Mouse (Mus musculus) forebrain, embryonic 11.5 days (tissue): ENCODE measurements at regions not wholly inside any gene's neighbourhood (a gene's known extent, or its start where the extent isn't known, plus 50 kb on each side); places are given as distances from the start of the nearest gene placed in this dataset.

Experiments
- ATAC-seq: fragments of 200-750 bp; cut with Nextera tagmentation; replicated peaks from 2 replicates; pipeline ENCODE4 v1.8.0; 2017; ENCODE audit warnings: moderate TSS enrichment; ENCODE audit not compliant: low FRiP score
- DNase-seq: peaks from one replicate; pipeline ENCODE4 v3.0.0-alpha.2; 2017; ENCODE audit warnings: low spot score
- H3K27ac ChIP-seq: fragments of 300-500 bp; sonication (generic); 2 replicates; pipeline ENCODE4 v1.5.1; 2014; ENCODE audit warnings: low read depth, low read length
- H3K27me3 ChIP-seq: fragments of 300-500 bp; sonication (generic); 2 replicates; pipeline ENCODE4 v1.6.1; 2014; ENCODE audit warnings: mild to moderate bottlenecking, low read length, mixed read lengths; ENCODE audit not compliant: control insufficient read depth, insufficient read depth
- H3K36me3 ChIP-seq: fragments of 300-500 bp; sonication (generic); 2 replicates; pipeline ENCODE4 v1.6.1; 2014; ENCODE audit warnings: mild to moderate bottlenecking, low read length, moderate library complexity, mixed read lengths; ENCODE audit not compliant: control insufficient read depth, insufficient read depth
- H3K4me1 ChIP-seq: fragments of 300-500 bp; sonication (generic); replicated peaks from 2 replicates; pipeline ENCODE4 v1.6.1; 2014; ENCODE audit warnings: low read length, mixed read lengths; ENCODE audit not compliant: control insufficient read depth, insufficient read depth
- H3K4me2 ChIP-seq: fragments of 300-500 bp; sonication (generic); 2 replicates; pipeline ENCODE4 v1.6.1; 2014; ENCODE audit warnings: low read depth, mild to moderate bottlenecking, low read length, moderate library complexity, mixed read lengths; ENCODE audit not compliant: severe bottlenecking
- H3K4me3 ChIP-seq: fragments of 300-500 bp; sonication (generic); 2 replicates; pipeline ENCODE4 v1.5.1; 2014; ENCODE audit warnings: low read depth, low read length
- H3K9ac ChIP-seq: fragments of 300-500 bp; sonication (generic); 2 replicates; pipeline ENCODE4 v1.6.1; 2014; ENCODE audit warnings: low read length
- H3K9me3 ChIP-seq: fragments of 300-500 bp; sonication (generic); 2 replicates; pipeline ENCODE4 v1.6.1; 2016; ENCODE audit warnings: low read length, mixed read lengths; ENCODE audit not compliant: control insufficient read depth
- WGBS: fragments of 180-500 bp; shearing (Covaris S2); extraction: QIAGEN DNeasy Blood & Tissue Kit; methylation state at CpG from one replicate; pipeline ENCODE4 v1.1.7; 2014; 5-methylcytosine and 5-hydroxymethylcytosine counted together

GRCm38 (mm10) chr6:22716864-22717557 is 158.3 kb upstream of the Ptprz1 start:
- ATAC-seq, result no peak
- H3K9ac ChIP-seq, result no peak overlapping the region
- no peak overlapping the region for H3K27ac ChIP-seq
- no peak overlapping the region for H3K4me2 ChIP-seq
- no peaks in the 10 kb centered on the region for H3K9me3 ChIP-seq
- no peak for DNase-seq
- H3K36me3 ChIP-seq, result no peaks in the 10 kb centered on the region
- H3K4me1 ChIP-seq, result no peaks in the 10 kb centered on the region; the same call in 1 of the 2 replicates
- no peak overlapping the region for H3K4me3 ChIP-seq
- 86% methylated on average over 4 of the region's 4 CpGs for WGBS
- H3K27me3 ChIP-seq, result no peaks in the 10 kb centered on the region

- ATAC-seq, result 0 out of 2 replicates have a peak, but pooled peaks have one; percentile 64
Observed at GRCm38 (mm10) chr6:22716144-22716856, 159.0 kb upstream of the Ptprz1 start.

GRCm38 (mm10) chr6:22698187-22698586 is 177.1 kb upstream of the Ptprz1 start:
- Histone ChIP-seq H3K4me2 (no peak overlapping the region), H3K27ac (no peak overlapping the region), H3K27me3 (no peaks in the 10 kb centered on the region), H3K4me3 (no peak overlapping the region), H3K4me1 (no peaks in the 10 kb centered on the region; the same call in 1 of the 2 replicates), H3K36me3 (no peaks in the 10 kb centered on the region), H3K9ac (no peak overlapping the region), H3K9me3 (no peaks in the 10 kb centered on the region)
- ATAC-seq, result no peak
- DNase-seq, result no peak

More at GRCm38 (mm10) chr6:22716144-22716856, 159.0 kb upstream of the Ptprz1 start:
- no peaks in the 10 kb centered on the region for H3K36me3 ChIP-seq
- no peak overlapping the region for H3K27ac ChIP-seq
- no peak for DNase-seq
- WGBS, result 44% methylated on average over 7 of the region's 7 CpGs
- no peak overlapping the region for H3K4me3 ChIP-seq
- no peak overlapping the region for H3K9ac ChIP-seq
- no peak overlapping the region for H3K4me2 ChIP-seq
- H3K9me3 ChIP-seq, result no peaks in the 10 kb centered on the region
- H3K27me3 ChIP-seq, result no peaks in the 10 kb centered on the region
- H3K4me1 ChIP-seq, result no peaks in the 10 kb centered on the region; the same call in 1 of the 2 replicates

- Histone ChIP-seq H3K27me3 (no peaks in the 10 kb centered on the region), H3K27ac (no peak overlapping the region), H3K4me3 (no peak overlapping the region), H3K4me1 (no peaks in the 10 kb centered on the region), H3K9ac (no peak overlapping the region), H3K4me2 (no peak overlapping the region), H3K36me3 (no peaks in the 10 kb centered on the region), H3K9me3 (peaks cover 2% of the 10 kb centered on the region; the same call in 1 of the 2 replicates)
- ATAC-seq, result peak; percentile 30; the same call in 1 of the 2 replicates
- no peak for DNase-seq
- 84% methylated on average over 7 of the region's 7 CpGs for WGBS
Observed at GRCm38 (mm10) chr6:22688678-22689126, 186.6 kb upstream of the Ptprz1 start.

GRCm38 (mm10) chr6:22674586-22674929 is 200.7 kb upstream of the Ptprz1 start:
- H3K4me3 ChIP-seq, result no peak overlapping the region
- 20% methylated on average over 1 of the region's 1 CpGs for WGBS
- no peak for DNase-seq
- H3K9me3 ChIP-seq, result no peaks in the 10 kb centered on the region
- no peak overlapping the region for H3K9ac ChIP-seq
- 0 out of 2 replicates have a peak, but pooled peaks cover 10% of the 10 kb centered on the region for H3K4me1 ChIP-seq
- peak overlapping the region; percentile 80 for H3K27ac ChIP-seq
- peak; percentile 89 for ATAC-seq
- no peaks in the 10 kb centered on the region for H3K27me3 ChIP-seq
- no peak overlapping the region for H3K4me2 ChIP-seq
- no peaks in the 10 kb centered on the region for H3K36me3 ChIP-seq

GRCm38 (mm10) chr6:22673919-22674585 is 201.2 kb upstream of the Ptprz1 start:
- peak; percentile 57 for ATAC-seq

GRCm38 (mm10) chr6:22671524-22671923 is 203.8 kb upstream of the Ptprz1 start:
- Histone ChIP-seq H3K4me3 (no peak overlapping the region), H3K4me2 (no peak overlapping the region), H3K9ac (no peak overlapping the region), H3K27ac (no peak overlapping the region), H3K36me3 (no peaks in the 10 kb centered on the region), H3K4me1 (0 out of 2 replicates have a peak, but pooled peaks cover 10% of the 10 kb centered on the region), H3K27me3 (no peaks in the 10 kb centered on the region), H3K9me3 (no peaks in the 10 kb centered on the region)
- 87% methylated on average over 1 of the region's 1 CpGs for WGBS
- DNase-seq (no peak), ATAC-seq (no peak)

More at GRCm38 (mm10) chr6:22673919-22674585, 201.2 kb upstream of the Ptprz1 start:
- Histone ChIP-seq H3K36me3 (no peaks in the 10 kb centered on the region), H3K27me3 (no peaks in the 10 kb centered on the region), H3K9ac (no peak overlapping the region), H3K4me3 (no peak overlapping the region), H3K9me3 (no peaks in the 10 kb centered on the region), H3K4me1 (0 out of 2 replicates have a peak, but pooled peaks cover 10% of the 10 kb centered on the region), H3K4me2 (no peak overlapping the region), H3K27ac (peak overlapping the region; percentile 80)
- WGBS, result 39% methylated on average over 2 of the region's 2 CpGs
- no peak for DNase-seq

GRCm38 (mm10) chr6:22668190-22668975 is 206.9 kb upstream of the Ptprz1 start:
- Histone ChIP-seq H3K4me2 (no peak overlapping the region), H3K4me1 (0 out of 2 replicates have a peak, but pooled peaks cover 6% of the 10 kb centered on the region), H3K9ac (no peak overlapping the region), H3K27me3 (no peaks in the 10 kb centered on the region), H3K9me3 (no peaks in the 10 kb centered on the region), H3K36me3 (no peaks in the 10 kb centered on the region), H3K4me3 (no peak overlapping the region), H3K27ac (no peak overlapping the region)
- WGBS, result 86% methylated on average over 7 of the region's 7 CpGs
- ATAC-seq, result no peak
- no peak for DNase-seq
